Mouse (Mus musculus): ENCODE measurements around the gene 2310011J03Rik.

2310011J03Rik gene

DNA sequence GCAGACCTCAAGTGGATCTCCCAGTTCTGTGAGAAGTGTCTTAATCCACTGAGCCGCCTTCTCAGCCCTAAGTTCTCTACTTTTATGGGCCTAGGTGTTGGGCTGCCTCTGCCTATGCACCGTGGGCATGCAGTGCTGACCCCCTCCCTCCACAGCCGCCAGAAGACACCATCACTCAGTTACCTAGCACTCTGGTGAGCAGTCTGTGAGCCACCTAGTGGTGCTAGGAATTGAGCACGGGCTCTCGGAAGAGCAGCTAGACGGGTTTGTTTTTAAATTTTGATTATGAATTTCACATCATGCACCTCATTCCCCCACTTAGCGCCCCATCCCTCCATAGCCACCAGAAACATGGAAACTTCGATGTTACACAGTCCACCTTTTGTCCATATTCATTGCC lies 31.7 kb downstream of the 2310011J03Rik start:
- DNase-seq, result no peak

DNA sequence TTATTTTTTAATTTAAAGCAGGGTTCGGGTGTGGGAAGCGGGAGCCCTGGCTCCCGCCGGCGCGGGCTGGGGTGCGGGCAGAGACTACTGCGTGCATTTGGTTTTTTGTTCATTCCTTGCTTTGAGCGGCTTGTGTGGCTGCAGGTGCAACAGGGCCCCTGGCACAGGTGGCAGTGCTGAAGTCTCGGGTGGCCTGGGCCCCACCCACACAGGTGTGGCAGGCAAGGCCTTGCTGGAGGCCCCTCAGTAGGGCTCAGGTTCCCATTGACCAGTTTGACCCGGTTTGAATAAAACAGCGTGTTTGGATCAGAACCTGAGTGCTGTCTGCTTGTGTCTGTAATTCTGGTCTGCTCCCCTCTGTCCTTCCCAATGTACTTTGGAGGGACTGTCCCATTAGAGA lies 32.2 kb downstream of the 2310011J03Rik start:
- DNase-seq, result no peak

DNA sequence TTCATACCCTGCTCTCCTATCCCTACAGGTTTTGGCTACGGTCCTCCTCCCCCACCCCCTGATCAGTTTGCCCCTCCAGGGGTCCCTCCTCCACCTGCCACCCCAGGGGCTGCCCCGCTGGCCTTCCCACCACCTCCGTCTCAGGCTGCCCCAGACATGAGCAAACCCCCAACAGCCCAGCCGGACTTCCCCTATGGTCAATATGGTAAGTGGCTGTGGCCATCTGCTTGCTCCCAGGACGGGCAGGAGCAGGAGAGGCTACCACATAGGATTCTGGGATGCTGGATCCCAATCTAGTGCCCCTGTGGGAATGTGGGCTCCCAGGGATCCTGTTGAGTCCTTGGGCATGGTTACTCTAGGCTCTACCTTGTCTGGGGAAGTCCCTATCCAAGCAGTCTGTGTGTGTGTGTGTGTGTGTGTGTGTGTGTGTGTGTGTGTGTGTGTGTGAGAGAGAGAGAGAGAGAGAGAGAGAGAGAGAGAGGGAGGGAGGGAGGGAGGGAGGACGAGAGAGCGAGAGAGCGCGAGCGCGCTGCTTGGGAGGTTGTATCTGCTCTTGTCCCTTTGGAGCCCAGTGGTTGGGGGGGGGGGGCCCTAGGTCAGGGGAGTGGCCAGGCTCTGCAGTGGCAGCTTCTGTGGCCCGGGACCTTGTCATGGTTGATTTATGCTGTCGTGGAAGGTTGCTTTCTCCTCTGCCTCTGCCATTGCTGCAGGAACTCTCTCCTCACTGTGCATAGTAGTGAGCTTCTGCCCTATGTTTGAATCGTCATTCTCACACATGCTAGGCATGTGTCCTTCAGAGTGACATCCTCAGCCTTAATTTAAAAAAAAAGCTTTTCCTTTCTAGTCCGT lies 34.9 kb downstream of the 2310011J03Rik start:
- no peak for DNase-seq

DNA sequence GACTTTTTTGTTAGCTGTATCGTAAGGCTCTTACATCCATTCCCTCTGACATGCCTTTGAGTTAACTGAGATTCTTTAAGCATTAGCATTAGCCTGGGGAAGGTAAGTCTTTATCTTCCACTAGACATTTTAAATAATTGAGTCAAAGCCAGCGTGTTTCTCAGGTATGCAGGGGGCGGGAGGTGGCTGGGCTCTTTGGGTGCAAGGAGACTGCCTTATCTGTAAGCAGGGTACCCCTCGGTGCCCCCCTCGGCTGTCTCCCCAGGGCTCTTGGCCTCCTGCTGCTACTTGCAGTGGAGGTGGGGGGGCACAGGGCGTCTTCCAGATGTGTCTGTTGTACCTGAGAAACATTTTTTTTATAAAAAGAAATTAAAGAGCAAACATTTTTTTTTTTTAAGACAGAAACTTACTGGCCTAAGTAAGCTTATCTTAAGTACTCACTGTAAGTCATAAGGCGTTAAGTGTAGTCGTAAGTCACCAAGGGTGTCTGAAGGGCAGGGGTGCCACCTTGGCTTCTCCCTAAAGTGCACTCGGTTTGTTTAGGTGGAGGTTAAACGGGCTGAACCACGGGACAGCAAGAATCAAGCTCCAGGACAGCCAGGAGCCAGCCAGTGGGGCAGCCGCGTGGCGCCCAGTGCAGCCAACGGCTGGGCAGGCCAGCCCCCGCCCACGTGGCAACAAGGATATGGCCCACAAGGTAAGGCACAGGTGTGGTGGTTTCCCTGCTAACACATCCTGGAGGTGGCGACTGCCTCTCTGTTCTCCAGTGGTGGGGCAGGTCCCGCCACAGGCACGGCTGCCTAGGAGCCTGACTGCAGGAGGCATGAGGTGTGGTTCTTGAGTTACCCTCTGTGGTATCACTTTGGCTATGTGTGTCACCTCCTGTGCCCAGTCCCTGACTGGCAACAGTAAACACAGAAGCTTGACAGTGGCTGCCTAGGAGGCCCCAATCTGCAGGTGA lies 37.6 kb downstream of the 2310011J03Rik start:
- DNase-seq, result no peak

DNA sequence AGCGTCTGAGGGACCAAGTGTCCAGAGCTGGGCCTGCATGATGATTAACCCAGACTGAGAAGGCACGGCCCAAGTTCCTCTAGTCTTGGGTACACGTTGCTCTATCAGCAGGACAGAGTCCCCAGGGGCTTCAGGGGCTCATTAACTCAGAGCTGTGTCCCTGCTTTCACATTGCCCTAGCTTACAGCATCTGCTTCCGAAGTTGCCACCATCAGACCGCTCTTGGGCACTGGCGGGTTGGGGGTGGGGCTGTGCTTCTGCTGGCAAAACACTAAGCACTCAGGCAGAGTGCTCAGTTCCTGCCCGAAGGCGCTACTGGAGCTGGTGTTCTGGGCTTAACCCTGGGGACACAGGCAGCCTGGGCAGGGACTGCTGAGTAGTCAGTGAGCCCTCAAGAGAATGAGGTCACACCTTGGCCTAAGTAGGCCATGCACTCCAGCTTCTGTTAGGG lies 38.4 kb downstream of the 2310011J03Rik start:
- DNase-seq, result no peak

DNA sequence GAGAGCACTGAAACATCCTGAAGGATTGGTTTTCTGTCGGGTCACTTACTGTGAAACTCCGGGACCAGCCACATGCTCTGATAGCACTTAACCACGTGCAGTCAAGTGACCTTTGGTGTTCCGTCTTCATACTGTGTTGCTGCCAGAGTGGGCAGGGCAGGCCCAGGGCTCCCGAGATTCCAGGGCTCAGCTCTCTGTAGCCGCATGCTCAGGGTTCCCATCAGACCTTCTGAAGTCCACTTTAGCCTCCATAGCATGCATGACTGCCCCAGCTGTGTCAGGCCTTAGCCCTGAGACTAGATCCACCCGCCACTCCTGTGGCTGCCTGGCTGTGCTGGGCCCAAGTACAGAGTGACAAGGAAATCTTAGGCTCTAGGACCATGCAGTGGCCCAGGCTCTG lies 39.0 kb downstream of the 2310011J03Rik start:
- DNase-seq, result no peak

DNA sequence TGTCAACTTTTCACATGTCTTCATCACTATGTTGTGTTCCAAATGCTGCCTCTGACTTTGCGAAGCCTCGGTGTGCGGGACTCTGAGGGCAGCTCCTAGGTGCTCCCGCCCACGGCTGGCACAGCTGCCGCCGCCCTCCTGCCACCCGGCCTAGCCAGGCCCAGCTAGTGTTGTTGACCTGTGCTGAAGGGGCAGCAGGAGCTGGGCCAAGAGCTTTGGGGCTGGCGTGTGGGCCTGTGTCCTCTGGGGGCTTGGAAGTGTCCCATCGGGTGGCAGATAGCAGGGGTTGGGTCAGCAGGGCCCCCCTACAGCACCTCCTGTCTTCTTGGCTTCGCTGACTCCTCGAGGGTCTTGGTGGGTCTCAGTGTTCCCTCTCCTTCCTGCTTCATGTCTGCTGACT lies 41.1 kb downstream of the 2310011J03Rik start:
- no peak for DNase-seq

DNA sequence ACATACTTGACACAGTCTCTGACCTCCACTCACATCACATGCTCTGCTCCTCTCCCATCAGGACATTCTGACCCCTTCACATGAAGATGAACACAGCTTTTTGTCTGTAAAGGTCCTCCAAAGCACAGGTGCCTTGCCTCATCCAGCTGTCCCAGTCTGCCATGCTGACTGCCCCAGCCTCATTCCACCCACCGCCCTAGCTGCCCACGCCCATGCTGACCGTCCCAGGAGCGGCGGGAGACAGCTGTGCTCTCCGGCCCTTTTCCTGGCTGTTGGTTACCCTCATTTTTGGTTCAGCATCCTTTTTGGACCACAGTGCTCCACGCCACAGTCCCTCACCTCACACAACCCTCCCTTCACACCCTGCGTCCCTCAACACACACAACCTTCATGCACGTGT lies 41.9 kb downstream of the 2310011J03Rik start:
- no peak for DNase-seq

DNA sequence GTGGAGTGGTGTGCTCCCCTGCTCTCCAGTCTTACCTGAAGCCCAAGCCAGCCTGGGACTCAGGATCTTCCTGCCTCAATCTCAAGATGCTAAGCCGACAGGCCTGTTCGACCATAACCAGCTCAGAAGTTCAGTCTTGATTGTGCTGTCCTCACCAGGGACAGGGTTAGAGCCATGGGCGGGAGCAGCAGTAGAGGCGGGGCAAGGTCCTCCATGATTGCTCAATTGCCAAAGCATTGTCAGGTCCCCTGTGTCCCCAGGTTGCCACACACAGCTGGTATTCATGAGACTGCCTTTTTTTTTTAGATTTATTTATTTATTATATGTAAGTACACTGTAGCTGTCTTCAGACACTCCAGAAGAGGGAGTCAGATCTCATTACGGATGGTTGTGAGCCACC lies 44.1 kb downstream of the 2310011J03Rik start:
- DNase-seq, result no peak

DNA sequence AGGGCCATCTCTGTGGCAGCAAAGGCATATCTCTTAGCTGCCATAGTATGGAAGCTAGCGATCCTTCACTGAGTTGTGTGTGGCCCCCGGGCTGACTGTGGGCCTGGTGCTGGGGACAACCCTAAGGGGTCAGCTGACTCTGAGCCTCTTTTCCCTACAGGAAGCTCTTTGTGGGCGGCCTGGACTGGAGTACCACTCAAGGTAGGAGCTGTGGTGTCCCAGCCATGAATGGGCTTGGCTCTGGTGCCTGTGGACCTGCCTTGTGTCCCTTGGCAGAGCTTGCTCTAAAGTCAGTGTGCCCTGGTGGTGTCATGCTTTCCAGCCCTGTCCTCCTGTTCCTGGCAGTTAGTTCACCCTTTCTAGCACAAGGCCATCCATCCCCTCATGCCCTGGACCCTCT lies 46.5 kb downstream of the 2310011J03Rik start:
- DNase-seq, result no peak

DNA sequence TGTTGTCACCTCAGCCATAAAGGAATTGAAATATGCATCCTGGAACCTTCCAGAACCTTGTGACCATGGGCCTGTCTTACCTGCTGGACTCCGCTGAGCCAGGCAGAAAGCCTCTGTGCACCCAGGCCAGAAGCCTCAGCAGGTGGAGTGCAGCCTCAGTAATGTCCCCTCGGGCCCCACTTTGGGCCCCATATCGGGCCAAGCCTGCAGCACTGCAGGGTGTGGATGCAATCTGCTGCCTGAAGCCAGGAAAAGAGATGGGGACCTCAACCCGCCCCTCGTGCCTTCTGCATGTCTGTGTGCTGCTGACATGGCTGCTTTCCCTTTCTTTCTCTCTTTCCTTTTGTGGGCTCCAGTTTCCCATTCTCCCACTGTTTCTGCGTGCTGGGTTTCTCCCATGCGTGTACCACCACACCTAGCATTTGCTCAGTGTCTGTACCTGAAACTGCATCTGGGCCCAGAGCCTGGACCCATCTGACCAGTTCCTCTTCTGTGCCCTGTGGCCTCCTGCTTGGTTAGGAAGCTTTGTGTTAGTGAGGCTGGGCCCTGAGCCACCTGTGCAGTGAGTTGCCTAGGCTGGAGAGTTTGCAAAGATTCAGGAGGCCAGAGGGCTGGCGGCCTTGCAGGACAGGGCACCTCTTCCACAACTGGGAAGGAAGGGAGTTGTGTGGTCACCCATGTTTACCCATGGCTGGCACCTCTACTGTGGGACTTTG lies 48.3 kb downstream of the 2310011J03Rik start:
- DNase-seq, result no peak

DNA sequence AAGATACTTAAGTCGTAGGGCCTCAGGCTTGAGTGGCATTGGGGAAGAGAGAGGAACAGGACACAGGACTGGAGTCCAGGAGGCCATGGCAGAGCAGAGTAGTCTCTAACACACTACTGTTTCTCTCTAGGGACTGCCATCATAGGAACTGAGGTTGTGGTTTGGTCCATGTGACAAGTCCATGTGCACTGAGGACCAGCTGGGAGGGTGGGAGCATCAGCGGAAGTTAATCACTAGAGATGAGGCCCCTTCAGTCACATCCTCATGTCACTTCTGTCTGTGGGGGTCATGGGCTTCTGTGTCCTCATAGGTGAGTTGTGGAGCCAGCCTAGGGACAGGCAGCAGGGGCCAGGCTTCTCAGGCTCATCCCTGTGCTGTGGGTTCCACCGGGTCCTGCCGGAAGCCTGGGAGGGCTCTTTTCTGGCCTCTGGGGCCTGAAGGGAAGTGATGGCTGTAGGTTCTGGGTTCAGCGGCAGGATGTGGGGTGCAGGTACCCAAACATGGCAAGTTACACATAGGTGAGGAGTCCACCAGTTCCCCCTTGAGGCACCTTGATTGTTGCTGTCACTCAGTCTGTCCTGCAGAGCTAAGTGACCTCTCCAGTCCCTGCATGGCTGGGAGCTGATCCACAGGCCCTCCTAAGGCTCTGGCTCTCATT lies 49.0 kb downstream of the 2310011J03Rik start:
- no peak for DNase-seq

DNA sequence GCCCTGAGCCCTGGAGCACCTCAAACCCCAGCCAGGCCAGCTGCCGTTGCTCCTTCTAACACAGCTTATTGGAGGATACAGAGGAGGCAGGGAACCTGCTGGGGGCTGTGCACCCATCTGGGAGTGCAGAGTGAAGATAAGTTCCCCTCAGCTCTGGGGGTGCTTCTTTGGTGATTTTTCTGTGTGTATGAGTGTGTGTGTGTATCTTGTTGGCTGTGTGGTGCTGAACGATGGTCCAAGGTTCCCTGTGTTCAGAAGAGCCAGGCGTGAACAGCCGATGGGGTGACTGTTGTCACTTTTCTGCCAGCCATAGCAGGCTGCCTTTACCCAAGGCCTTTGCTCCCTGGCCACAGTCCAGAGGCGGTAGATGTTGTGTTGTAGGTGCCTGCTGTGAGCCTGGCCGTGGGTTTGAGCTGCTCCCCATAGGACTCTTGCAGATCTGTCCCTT lies 49.6 kb downstream of the 2310011J03Rik start:
- DNase-seq, result no peak

DNA sequence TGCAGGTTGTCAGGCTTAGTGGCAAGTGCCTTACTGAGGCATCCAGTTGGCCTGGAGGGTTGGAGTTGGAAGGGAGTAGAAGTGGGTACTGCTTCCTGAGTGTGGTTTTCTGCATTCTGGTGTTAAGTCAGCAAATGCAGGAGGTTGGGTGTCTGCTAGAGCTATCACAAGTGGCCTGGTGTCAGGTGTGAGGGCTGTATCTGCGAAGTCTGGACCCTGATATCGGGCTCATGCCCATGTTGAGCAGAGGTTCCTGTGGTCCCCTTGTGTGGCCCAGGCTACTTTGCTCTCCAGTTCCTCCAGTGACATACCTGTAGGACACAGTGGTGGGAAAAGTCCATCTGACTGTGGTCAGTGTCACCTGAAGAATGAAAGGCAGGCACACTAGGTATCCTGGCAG lies 50.2 kb downstream of the 2310011J03Rik start:
- DNase-seq, result no peak
